Mouse (Mus musculus): ENCODE measurements around the gene Nos2. TPM values are rescaled to one million over a fixed set of nuclear protein-coding genes. Genes with fewer than 3 reads are reported as not detected.

Nos2 gene
- 1 to 10 TPM in 2 of 4 experiments, under 1 TPM in 2; 0.52 to 6.0 (median 2.5) TPM for total RNA-seq (2022)

DNA sequence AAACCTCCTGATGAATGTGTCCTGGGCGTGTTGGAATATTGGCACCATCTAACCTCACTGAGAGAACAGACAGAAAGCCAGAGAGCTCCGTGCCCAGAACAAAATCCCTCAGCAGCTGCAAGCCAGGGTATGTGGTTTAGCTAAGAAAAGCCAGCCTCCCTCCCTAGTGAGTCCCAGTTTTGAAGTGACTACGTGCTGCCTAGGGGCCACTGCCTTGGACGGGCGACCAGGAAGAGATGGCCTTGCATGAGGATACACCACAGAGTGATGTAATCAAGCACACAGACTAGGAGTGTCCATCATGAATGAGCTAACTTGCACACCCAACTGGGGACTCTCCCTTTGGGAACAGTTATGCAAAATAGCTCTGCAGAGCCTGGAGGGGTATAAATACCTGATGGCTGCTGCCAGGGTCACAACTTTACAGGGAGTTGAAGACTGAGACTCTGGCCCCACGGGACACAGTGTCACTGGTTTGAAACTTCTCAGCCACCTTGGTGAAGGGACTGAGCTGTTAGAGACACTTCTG lies at the start of gene Nos2:
Gene Nos2, plus strand, starts transcription at position 377 of the 529 bp plus-strand sequence.
- peak; percentile 50 for DNase-seq

DNA sequence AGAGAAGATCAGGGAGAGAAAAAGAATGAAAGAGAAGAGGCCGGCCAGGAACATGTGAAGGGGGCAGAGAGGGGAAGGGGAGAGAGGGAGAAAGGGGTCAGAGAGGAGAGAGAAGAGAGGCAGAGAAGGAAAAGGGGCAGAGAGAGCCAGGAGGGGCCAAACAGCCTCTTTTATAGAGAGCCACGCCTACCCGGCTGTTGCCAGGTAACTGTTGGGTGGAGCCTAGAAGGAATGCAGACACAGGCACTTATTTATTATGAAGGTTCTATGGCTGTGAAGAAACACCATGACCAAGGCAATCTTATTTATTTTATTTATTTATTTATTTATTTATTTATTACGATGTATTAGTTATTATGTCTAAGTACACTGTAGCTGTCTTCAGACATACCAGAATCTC lies 49.7 kb upstream of the Nos2 start:
- DNase-seq: no peak

DNA sequence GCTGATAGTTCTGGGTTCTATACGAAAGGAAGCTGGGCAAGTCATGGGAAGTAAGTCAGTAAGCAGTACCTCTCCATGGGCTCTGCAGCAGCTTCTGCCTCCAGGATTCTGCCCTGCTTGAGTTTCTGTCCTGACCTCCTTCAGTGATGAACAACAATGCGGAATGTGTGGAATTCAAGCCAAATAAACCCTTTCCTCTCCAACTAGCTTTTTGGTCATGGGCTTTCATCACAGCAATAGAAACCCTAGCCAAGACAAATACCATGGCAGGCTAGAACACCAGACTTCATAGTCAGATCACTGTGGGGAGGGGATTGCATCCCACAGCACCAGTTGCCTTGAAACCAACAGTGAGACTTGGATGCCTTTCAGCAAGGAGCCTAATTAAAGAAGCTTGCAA lies 47.8 kb upstream of the Nos2 start:
- DNase-seq: no peak

DNA sequence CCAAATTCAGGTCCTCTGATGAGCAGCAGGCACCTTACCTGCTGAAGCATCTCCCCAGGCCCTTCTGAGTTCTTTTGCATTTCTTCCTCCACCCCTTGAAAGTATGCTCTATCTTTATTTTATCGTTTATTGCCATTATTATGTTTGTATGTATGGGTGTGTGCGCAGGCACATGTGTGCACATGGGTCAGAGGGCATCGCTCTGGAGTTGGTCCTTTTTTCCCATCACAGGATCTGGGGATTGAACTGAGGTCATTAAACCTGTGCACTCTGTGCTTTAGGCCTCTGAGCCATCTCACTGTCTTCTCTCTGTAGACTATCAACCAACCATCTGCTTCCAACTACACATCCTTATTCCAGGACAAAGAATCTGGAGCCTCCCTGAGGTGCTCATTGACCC lies 40.9 kb upstream of the Nos2 start:
- DNase-seq: no peak

DNA sequence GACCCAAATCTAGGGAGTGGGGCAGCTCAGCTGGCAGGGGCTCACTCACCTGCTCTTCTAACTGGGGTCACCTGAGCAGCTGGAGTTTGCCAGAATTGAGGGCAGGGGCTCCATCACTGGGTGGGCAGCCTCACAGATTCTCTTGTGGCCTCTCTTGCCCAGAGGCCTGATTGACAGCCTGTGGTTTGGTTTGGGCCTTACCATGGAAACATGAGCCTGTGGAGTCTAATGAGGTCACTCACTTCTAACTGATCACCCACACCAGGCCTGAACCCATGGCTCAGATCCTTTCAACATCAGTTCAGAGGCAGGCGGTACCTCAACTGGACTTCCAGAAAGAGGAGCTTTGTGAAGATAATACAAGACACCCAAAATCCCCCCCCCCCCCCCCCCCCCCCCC lies 33.9 kb upstream of the Nos2 start:
- peak; percentile 11 for DNase-seq

DNA sequence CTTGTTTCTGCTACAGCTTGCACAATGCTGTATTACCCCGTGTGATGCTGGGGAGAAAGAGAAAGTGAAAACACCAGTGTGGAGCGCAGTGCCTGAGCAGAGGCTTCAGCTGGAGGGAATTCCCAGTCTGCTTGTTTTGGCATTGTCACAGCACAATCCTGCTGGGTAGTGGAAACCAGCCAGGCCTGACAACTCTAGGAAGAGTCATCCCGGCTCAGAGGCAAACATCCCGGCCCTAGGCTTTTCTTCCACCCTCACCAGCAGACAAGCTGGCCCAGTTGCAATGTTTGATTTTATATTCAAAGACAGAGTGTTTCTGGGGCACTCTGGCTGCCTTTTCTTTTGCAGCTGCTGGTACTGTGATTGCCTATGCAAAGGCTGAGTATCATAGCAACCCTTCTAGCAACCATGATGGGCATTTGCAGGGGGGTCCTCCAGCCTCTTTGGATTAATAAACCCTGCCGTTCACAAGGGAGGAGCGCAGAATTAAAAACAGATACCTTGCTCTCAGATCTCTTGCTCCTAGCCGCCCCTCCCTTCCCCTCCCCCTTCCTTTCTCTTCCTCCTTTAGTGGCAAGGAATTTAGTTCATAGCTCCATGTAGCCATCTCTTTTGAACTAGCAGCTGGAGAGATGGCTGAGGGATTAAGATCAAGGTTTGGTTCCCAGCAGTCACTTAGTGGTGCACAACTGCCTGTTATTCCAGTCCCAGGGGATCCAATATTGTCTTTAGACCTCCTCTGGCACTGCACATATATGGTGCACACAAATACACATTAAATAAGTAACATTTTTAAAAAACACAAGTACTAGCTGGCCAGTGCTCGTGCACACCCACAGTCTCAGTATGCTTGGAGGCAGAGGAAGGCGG lies 33.2 kb upstream of the Nos2 start:
- peak; percentile 83 for DNase-seq

DNA sequence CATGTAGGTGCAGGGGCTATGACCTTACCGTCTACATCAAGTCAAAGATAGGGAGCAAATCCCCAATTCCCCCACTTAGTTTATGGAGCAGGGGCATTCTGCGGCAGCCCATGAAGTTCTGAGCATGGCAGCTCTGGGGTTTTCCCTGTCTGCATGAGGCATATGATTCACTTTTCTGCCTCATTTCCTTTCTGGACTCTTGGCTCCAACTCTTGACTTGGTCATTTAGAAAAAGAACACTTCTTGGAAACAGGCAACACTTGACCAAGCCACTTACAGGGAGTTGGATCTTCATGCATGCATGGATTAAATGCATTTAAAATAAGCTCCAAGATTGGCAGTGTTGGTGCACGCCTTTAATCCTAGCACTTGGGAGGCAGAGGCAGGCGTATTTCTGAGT lies 31.4 kb upstream of the Nos2 start:
- DNase-seq: no peak

DNA sequence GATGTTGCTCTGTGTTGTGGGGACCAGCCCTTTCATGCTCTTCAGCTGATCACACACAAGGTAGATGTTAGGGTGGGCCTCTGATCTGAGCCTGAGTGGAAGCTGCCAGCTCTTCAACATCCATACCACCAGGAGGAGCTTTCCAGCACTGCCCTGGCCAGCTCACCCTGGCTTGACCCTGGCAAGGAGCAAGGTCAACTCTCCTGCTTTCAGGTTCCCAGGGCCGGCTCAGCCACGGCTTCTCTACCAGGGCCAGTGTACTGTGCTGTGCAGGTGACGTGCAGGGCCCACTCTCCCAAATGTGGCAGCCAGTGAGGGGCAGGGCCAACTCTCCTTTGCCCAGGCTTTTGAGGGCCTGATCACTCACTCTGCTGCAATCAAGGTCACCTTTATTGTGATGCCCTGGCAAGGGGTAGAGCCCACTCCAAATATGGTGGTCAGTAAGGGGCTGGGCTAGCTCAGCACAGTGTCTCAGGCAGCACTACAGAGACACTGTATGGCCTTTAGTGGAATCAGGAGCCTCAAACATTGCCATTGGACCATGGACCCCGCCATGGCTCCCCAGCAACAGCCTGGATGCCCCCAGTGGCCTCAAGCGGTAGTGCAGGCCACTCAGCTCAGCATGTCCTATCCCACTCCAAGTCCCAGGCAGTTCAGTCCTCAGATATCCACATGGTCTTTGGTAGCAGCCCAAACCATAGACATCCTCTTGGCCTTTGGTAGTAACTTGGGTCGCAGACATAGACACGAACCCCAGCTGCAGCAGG lies 24.0 kb upstream of the Nos2 start:
- peak; percentile 26 for DNase-seq

DNA sequence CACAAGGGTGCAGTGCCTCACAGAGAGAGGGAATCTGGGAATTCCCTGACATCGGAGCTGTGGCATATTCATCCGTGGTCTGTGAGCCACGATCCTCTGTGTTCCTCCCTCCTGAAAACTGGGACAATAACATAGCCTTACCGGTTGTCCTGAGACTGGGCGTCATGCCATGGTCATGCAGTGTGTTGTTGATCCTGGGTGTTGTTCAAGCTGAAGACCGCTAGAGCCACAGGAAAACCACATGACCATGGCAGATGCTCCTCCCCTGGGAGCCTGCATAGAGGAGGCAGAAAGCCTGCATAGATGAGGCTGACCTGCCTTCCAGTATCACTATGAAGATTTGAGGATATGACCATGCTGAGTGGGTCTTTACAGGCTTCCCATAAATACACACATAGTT lies 5.1 kb upstream of the Nos2 start:
- DNase-seq: no peak

DNA sequence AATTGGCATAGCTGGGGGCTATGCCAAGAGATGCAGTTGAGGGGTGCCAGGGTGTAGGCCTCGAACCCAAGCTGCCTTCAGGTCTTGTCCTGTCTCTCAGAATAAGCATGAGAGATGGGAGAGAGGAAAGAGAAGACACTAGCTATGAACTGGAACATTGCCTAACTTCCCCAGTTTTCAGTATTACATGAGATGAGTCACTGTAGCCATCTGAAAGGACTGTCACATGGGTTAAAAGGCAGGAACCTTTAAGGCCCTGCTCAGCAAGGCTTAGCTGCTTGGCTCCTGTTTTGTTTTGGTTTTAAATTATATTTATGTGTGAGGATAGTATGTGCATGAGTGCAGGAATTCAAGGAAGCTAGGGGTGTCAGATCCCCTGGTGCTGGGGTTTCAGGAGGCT lies 4.2 kb upstream of the Nos2 start:
- no peak for DNase-seq

DNA sequence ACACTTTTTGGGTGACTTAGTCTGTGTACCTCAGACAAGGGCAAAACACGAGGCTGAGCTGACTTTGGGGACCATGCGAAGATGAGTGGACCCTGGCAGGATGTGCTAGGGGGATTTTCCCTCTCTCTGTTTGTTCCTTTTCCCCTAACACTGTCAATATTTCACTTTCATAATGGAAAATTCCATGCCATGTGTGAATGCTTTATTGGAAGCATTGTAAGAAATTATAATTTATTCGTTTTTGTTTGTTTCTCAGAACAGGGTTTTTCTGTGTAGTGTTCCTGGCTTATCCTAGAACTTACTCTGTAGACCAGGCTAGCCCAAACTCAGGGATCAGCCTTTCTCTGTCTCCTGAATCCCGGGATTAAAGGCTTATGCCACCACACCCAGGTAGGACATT lies 842 bp upstream of the Nos2 start:
- DNase-seq: no peak

DNA sequence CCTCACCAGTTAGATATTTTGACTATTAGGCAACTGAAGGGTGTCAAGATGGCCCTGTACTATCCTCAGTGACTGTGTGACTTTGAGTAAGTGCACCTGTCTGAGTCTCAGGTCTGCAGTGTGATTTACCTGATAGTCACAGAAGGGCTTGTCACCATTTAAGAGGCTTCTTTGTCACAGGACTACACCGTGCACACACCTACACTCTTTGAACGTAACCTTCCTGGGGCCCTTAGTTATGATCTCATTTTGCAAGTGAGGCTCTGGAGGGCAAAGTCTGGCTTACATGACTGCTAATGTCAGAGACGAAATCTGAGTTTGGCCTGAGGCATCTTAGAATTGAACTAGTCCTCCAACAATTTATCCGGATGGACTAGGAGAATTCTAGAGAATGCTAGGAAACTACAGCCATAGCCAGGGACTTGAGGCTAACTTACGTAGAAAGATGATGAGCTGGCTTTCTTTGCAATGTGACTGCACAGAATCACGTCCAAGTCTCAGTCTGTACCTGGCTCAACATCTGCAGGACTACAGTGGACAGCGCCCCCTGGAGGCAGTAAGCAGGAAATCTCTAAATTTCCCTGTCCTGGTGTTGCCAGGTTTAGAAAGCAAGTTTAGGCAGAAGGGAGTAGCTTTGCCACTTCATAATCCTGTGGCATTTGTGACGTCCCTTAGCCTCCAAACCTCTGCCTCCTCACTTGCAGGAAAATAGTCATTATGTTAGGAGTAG lies 2.3 kb downstream of the Nos2 start:
- peak; percentile 19 for DNase-seq

DNA sequence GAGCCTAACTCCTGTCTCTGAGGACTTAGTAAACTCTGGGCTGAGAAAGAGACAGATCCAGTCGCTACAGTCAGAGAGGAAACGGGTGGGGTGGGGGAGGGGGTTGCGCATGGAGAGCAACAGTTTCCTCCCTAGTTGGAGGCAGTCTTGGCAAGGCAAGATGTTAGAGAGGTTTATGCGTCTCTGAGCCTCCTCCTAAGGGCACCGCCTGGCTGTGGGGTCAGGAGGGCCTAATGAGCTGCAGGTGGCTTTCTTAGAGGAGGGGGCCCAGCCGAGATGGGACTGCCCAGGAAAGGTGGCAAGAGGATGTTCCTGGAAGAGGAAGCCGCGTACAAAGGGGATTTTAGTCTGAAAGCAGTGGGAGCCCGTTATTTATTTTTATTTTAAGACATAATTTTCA lies 3.5 kb downstream of the Nos2 start:
- DNase-seq: no peak

DNA sequence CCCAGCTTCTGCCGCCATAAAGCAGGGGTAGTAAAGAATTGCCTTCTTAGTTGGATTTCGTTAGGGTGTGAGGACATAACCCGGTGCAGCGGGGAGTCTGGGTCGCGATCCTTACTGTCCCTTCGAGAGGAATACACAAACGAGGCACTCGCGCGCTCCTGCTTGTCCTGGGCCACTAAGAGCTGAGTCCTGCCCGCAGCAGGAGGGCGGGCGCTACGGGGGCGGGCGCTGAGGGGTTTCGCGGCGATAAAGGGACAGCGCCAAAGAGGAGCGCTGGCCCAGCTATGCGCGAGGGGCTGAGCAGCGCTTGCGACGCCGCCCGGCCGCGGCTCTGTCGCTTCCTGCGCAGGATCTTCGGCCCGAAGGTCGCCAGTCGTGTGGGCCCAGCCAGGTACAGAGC lies 4.3 kb downstream of the Nos2 start:
- no peak for DNase-seq

DNA sequence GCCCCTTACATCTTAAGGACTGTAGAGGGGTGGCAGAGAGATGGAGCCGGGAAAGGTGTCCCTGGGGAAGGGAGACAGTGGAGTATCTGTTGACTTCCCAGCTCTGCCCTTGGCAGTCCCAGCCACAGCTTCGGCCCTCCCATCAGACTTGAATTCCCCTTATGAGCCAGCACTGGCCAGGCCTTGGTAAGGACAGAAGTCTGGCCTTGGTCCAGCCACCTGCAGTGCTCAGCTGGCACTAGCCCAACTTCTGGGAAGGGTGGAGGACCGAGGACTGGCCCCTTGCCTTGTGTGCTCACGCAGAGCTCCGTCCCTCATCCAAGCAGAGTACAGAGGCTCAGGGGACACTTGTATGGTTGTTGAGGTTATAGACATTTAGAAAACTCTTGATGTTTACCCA lies 8.8 kb downstream of the Nos2 start:
- DNase-seq: peak; percentile 85

DNA sequence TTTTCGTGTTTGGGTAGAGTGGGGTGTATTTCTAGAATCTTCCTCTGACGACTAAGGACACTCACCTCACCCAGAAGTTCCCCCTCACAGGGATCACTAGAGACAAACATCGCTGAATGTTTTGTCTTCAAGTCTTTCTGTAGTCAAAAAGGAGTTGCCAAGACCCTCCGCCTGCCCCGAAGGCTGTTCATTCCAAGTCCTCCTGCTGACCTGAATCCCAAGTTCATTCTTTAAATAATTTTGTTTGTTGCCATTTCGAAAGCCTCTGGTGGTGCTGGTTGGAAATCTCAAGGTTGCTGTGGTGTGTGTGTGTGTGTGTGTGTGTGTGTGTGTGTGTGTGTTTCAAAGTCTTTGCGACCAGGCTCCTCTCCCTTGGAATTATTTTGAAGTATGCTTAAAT lies 13.7 kb downstream of the Nos2 start:
- no peak for DNase-seq

DNA sequence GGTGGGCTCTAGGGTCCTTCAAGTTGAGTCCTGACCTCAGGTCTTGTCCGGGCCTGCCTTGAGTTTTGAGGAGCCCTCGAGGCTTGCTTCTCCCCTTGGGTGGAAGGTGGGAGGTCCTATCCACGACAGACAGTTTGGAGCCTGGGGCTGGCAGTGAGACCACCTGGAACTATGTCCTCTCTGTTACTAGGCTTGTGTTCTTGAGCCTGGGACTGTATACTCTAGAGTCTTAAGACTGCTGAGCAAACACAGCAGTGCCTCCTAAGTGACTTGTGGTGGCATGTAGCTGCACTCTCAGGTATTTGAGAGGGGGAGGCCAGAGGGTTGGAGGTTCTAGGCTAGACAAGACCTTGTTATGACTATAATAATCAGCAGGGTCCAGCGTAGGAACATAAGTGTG lies 14.1 kb downstream of the Nos2 start:
- no peak for DNase-seq

DNA sequence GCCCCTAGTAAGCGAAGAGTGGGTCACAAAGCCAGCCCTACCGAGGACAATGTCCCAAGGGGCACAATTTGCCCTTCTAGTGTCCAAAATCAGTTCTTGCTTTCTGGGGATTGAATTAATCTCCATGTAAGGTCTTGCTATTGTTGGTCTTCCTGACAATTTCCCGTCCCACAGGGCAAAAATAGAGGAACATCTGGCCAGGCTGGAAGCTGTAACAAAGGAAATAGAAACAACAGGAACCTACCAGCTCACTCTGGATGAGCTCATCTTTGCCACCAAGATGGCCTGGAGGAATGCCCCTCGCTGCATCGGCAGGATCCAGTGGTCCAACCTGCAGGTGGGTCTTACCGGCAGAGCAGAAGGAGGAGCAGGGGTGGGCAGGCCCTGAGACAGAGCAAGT lies 14.6 kb downstream of the Nos2 start:
- DNase-seq: no peak

DNA sequence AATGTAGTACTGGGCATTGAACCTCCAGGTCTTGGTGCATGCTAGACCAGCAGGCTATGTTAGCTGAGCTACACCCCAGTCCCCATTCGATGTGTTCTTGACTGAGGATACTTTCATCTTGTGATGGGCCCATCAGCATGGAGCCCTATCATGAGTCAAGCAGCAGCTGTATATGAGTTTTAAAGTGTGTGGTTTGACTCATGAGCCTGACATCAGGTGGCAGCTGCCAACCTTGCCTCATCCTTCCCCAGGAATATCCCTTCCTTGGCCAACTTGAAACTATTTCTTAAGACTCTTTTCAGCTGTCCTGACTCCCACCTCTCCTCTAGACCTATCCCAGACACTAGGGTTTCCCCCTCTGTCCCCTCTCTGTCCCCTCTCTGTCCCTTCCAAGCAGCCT lies 22.5 kb downstream of the Nos2 start:
- DNase-seq: no peak

DNA sequence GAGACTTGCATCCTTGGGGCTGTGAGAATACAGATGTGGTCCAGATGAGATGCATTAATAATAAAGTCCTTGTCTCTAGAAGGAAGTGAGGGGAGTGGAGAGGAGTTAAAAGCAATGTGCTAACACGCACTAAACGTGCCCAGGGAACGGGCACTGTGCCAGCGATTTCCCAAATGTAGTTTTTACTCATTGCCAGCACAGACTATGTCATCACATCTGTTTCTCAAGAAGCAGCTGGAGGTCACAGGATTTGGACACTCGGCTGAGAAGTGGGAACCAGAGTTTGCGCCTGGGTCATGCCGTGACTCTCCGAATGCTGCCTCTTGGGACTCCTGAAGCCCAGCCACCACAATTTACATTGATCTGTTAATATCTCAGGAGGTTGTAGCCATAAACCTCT lies 29.8 kb downstream of the Nos2 start:
- DNase-seq: peak; percentile 61

DNA sequence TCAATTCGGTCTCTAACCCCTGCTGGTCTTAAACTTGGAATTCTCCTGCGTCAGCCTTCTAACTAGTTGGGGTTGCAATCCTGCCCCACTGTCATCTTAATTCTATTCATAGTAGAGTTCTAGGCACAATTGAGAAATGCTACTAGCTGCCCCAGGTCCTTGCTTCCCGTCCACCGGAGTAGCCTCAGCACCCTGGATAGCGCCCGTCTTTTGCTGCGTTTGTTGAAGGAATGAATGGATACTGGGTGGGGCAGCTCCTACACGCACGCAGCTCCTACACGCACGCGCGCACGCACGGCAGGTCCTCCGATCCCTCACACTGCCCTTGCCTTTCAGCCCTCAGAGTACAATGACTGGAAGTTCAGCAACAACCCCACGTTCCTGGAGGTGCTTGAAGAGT lies 31.9 kb downstream of the Nos2 start:
- DNase-seq: no peak

DNA sequence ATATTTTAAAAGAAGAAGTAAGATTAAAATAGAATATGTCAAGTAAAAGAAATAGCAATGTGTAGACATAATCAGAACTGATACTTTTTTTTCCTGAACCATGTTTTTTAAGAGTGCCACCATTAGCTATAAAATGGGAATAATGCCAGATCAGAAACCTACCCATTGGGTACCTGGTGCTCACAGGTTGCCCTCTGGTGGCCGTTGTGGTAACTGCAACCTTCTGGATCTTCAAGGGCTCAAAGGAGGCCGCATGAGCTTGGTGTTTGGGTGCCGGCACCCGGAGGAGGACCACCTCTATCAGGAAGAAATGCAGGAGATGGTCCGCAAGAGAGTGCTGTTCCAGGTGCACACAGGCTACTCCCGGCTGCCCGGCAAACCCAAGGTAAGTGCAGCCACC lies 35.7 kb downstream of the Nos2 start:
- DNase-seq: peak; percentile 61

DNA sequence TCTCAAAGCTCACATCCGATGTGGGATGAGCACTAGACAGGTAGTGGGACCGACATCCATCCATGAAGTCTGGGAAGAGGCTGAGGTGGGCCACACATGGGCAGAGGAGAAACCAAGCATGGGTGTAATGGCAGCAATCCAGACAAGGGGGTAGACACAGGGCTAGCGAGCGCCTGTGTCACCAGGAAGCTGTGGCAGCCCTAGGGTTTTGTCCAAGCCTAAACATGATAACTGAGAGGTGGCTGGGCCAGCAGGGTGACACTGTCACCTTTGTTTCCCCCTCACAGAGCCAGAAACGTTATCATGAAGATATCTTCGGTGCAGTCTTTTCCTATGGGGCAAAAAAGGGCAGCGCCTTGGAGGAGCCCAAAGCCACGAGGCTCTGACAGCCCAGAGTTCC lies 38.8 kb downstream of the Nos2 start:
- no peak for DNase-seq
